Mouse (Mus musculus) hindbrain, embryonic 16.5 days (tissue): ENCODE results near the gene Kdm2b. TPM values are rescaled to one million over a fixed set of nuclear protein-coding genes. Genes with fewer than 3 reads are reported as not detected.
"Not testable (repeated sequence)": the region's sequence is repeated elsewhere in the genome, so short reads cannot be mapped to it uniquely, and the experiment has no call there.

Source experiments
- ATAC-seq: fragments of 200-750 bp; cut with Nextera tagmentation; 2 replicates; pipeline ENCODE4 v1.8.0; 2017; ENCODE audit warnings: moderate TSS enrichment, moderate library complexity
- H3K27ac ChIP-seq: fragments of 300-500 bp; sonication (generic); 2 replicates; pipeline ENCODE4 v1.5.1; 2014; ENCODE audit warnings: low read depth, mild to moderate bottlenecking, control low read depth, low read length, moderate library complexity
- H3K27me3 ChIP-seq: fragments of 300-500 bp; sonication (generic); replicated peaks from 2 replicates; pipeline ENCODE4 v1.6.1; 2014; ENCODE audit warnings: low read length; ENCODE audit not compliant: control insufficient read depth, insufficient read depth
- H3K36me3 ChIP-seq: fragments of 300-500 bp; sonication (generic); 2 replicates; pipeline ENCODE4 v1.6.1; 2014; ENCODE audit warnings: mild to moderate bottlenecking, low read length, moderate library complexity, mixed read lengths; ENCODE audit not compliant: control insufficient read depth, insufficient read depth
- H3K4me1 ChIP-seq: fragments of 300-500 bp; sonication (generic); 2 replicates; pipeline ENCODE4 v1.6.1; 2014; ENCODE audit warnings: low read depth, low read length; ENCODE audit not compliant: control insufficient read depth, insufficient read depth
- H3K4me2 ChIP-seq: fragments of 300-500 bp; sonication (generic); 2 replicates; pipeline ENCODE4 v1.6.1; 2014; ENCODE audit warnings: mild to moderate bottlenecking, low read length, control low read depth, moderate library complexity
- H3K4me3 ChIP-seq: fragments of 300-500 bp; sonication (generic); 2 replicates; pipeline ENCODE4 v1.5.1; 2014; ENCODE audit warnings: mild to moderate bottlenecking, low read length, control low read depth, moderate library complexity
- H3K9ac ChIP-seq: fragments of 300-500 bp; sonication (generic); 2 replicates; pipeline ENCODE4 v1.6.1; 2014; ENCODE audit warnings: low read depth, mild to moderate bottlenecking, control low read depth, low read length, moderate library complexity
- H3K9me3 ChIP-seq: fragments of 300-500 bp; sonication (generic); 2 replicates; pipeline ENCODE4 v1.6.1; 2014; ENCODE audit warnings: mild to moderate bottlenecking, low read length, moderate library complexity; ENCODE audit not compliant: control insufficient read depth
- WGBS: fragments of 180-500 bp; shearing (Covaris S2); extraction: QIAGEN DNeasy Blood & Tissue Kit; methylation state at CpG from one replicate; pipeline ENCODE4 v1.1.7; 2014; 5-methylcytosine and 5-hydroxymethylcytosine counted together
- polyA plus RNA-seq: library from polyadenylated mRNA; unstranded; fragments of >200 nt; fragmentation: Nextera tagmentation; extraction: Ambion mirVana; gene quantifications from 2 replicates; pipeline ENCODE4 v1.2.1, GENCODE M21; 2015

Gene Kdm2b
- polyA plus RNA-seq, 1 experiment from 2014 or later = 88.8 TPM

- no peaks in the 10 kb centered on the region for H3K36me3 ChIP-seq
- peak overlapping the region; percentile 76 for H3K9ac ChIP-seq
- 3% methylated on average over 39 of the region's 39 CpGs for WGBS
- no peaks in the 10 kb centered on the region for H3K9me3 ChIP-seq
- peak; percentile 41 for ATAC-seq
- no peaks in the 10 kb centered on the region for H3K27me3 ChIP-seq
- peak overlapping the region; percentile 99 for H3K4me2 ChIP-seq
- H3K4me1 ChIP-seq = peaks cover 33% of the 10 kb centered on the region
- no peak overlapping the region; the same call in 1 of the 2 replicates for H3K27ac ChIP-seq
- peak overlapping the region; percentile 69 for H3K4me3 ChIP-seq
Observed at GRCm38 (mm10) chr5:122987211-122988020, 2.2 kb downstream of the Kdm2b start.

- H3K9me3 ChIP-seq = no peaks in the 10 kb centered on the region
- H3K27me3 ChIP-seq = no peaks in the 10 kb centered on the region
- 31% methylated on average over 8 of the region's 8 CpGs for WGBS
- no peak overlapping the region for H3K4me3 ChIP-seq
- no peak overlapping the region for H3K27ac ChIP-seq
- no peak overlapping the region for H3K4me2 ChIP-seq
- H3K9ac ChIP-seq = no peak overlapping the region
- ATAC-seq = no peak
- peaks cover 30% of the 10 kb centered on the region for H3K4me1 ChIP-seq
- H3K36me3 ChIP-seq = no peaks in the 10 kb centered on the region
Observed at GRCm38 (mm10) chr5:122986091-122986493, 3.5 kb downstream of the Kdm2b start.

GRCm38 (mm10) chr5:122985276-122985675 is 4.3 kb downstream of the Kdm2b start:
- no peak for ATAC-seq
- Histone ChIP-seq H3K4me1 (peaks cover 22% of the 10 kb centered on the region), H3K4me2 (no peak overlapping the region), H3K27me3 (no peaks in the 10 kb centered on the region), H3K4me3 (no peak overlapping the region), H3K9ac (peak overlapping the region; percentile 3), H3K9me3 (no peaks in the 10 kb centered on the region), H3K27ac (no peak overlapping the region), H3K36me3 (no peaks in the 10 kb centered on the region)
- WGBS = 50% methylated on average over 3 of the region's 3 CpGs

- no peaks in the 10 kb centered on the region for H3K27me3 ChIP-seq
- WGBS = 83% methylated on average over 5 of the region's 5 CpGs
Observed at GRCm38 (mm10) chr5:122984483-122984882, 5.1 kb downstream of the Kdm2b start.

GRCm38 (mm10) chr5:122978970-122979369 is 10.7 kb downstream of the Kdm2b start:
- Histone ChIP-seq H3K27ac (no peak overlapping the region), H3K27me3 (no peaks in the 10 kb centered on the region), H3K36me3 (no peaks in the 10 kb centered on the region), H3K4me1 (no peaks in the 10 kb centered on the region), H3K4me2 (no peak overlapping the region), H3K9me3 (no peaks in the 10 kb centered on the region), H3K9ac (no peak overlapping the region), H3K4me3 (no peak overlapping the region)
- 85% methylated on average over 8 of the region's 8 CpGs for WGBS
- no peak for ATAC-seq

More at GRCm38 (mm10) chr5:122984483-122984882, 5.1 kb downstream of the Kdm2b start:
- no peak for ATAC-seq
- Histone ChIP-seq H3K4me1 (peaks cover 16% of the 10 kb centered on the region), H3K27ac (no peak overlapping the region), H3K9me3 (no peaks in the 10 kb centered on the region), H3K4me2 (no peak overlapping the region), H3K9ac (no peak overlapping the region), H3K36me3 (no peaks in the 10 kb centered on the region), H3K4me3 (no peak overlapping the region)

GRCm38 (mm10) chr5:122974701-122975100 is 14.9 kb downstream of the Kdm2b start:
- H3K4me1 ChIP-seq, H3K9ac ChIP-seq, H3K9me3 ChIP-seq, H3K36me3 ChIP-seq, H3K27me3 ChIP-seq, H3K4me3 ChIP-seq, H3K4me2 ChIP-seq, ATAC-seq, H3K27ac ChIP-seq: not testable (repeated sequence)
- WGBS = 93% methylated on average over 4 of the region's 4 CpGs

GRCm38 (mm10) chr5:122972116-122972515 is 17.5 kb downstream of the Kdm2b start:
- H3K4me1 ChIP-seq = no peaks in the 10 kb centered on the region
- no peak overlapping the region for H3K9ac ChIP-seq
- H3K4me3 ChIP-seq = no peak overlapping the region
- H3K4me2 ChIP-seq = no peak overlapping the region
- H3K9me3 ChIP-seq = no peaks in the 10 kb centered on the region
- 59% methylated on average over 9 of the region's 9 CpGs for WGBS
- H3K27me3 ChIP-seq = no peaks in the 10 kb centered on the region
- no peak for ATAC-seq
- H3K36me3 ChIP-seq = no peaks in the 10 kb centered on the region
- peak overlapping the region; percentile 17; the same call in 1 of the 2 replicates for H3K27ac ChIP-seq

- Histone ChIP-seq H3K27ac (no peak overlapping the region), H3K9me3 (no peaks in the 10 kb centered on the region), H3K4me2 (no peak overlapping the region), H3K4me3 (no peak overlapping the region), H3K9ac (no peak overlapping the region), H3K27me3 (no peaks in the 10 kb centered on the region), H3K4me1 (no peaks in the 10 kb centered on the region), H3K36me3 (no peaks in the 10 kb centered on the region)
- no peak for ATAC-seq
- WGBS = 81% methylated on average over 4 of the region's 4 CpGs
Observed at GRCm38 (mm10) chr5:122971438-122971837, 18.2 kb downstream of the Kdm2b start.

GRCm38 (mm10) chr5:122970056-122970455 is 19.6 kb downstream of the Kdm2b start:
- Histone ChIP-seq H3K36me3 (no peaks in the 10 kb centered on the region), H3K4me3 (no peak overlapping the region), H3K9me3 (no peaks in the 10 kb centered on the region), H3K9ac (no peak overlapping the region), H3K27ac (no peak overlapping the region), H3K4me1 (no peaks in the 10 kb centered on the region), H3K4me2 (no peak overlapping the region), H3K27me3 (no peaks in the 10 kb centered on the region)
- WGBS = 72% methylated on average over 5 of the region's 5 CpGs
- ATAC-seq = no peak
